Mouse (Mus musculus): ENCODE measurements around the gene Isg20l2.

DNA sequence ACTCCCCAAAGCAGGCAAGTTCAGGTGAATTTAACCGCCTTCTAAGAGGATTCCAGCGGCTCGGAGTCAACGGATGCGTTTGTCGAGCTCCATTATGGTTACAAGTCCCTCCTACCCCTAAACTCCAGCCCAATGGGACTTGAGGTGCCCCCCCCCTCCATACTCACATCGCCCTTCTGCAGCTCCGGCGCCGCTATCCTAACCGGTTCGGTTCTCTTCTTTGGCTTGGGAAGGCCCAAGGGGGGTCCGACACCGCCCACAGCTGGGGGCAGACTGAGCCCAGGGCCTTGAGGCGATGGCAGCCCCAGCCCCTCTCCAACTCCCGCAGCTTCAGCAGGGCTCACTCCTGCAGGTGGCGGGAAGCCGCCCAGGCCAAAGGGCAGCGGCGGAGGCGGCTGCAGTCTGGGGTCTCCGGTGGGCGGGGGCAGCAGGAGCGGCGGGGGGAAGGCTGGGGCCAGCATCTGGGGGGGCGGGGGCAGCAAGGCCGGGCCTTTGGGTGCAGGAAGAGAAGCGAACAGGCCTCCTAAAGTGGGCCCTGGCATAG is 45.3 kb upstream of the Isg20l2 start:
- TF ChIP-seq POLR2A (IDR thresholded peaks at IDR 0.05; ENCODE audit: low read depth, low read length) = no peak
- TF ChIP-seq CTCF (IDR thresholded peaks at IDR 0.05; ENCODE audit: extremely low read depth, insufficient read depth, insufficient read length, insufficient replicate concordance) = no peak
